Mouse (Mus musculus) forebrain, embryonic 16.5 days (tissue): ENCODE measurements around the gene Tldc1. TPM values are rescaled to one million over a fixed set of nuclear protein-coding genes. Genes with fewer than 3 reads are reported as not detected.

Experiments used
- ATAC-seq: fragments of 200-750 bp; cut with Nextera tagmentation; 2 replicates; pipeline ENCODE4 v1.8.0; 2017; ENCODE audit warnings: mild to moderate bottlenecking, moderate library complexity
- H3K27ac ChIP-seq: fragments of 300-500 bp; sonication (generic); 2 replicates; pipeline ENCODE4 v1.5.1; 2014; ENCODE audit warnings: low read length, control low read depth
- H3K27me3 ChIP-seq: fragments of 300-500 bp; sonication (generic); replicated peaks from 2 replicates; pipeline ENCODE4 v1.6.1; 2014; ENCODE audit warnings: low read length; ENCODE audit not compliant: control insufficient read depth, insufficient read depth
- H3K36me3 ChIP-seq: fragments of 300-500 bp; sonication (generic); 2 replicates; pipeline ENCODE4 v1.6.1; 2014; ENCODE audit not compliant: control insufficient read depth, insufficient read depth
- H3K4me1 ChIP-seq: fragments of 300-500 bp; sonication (generic); replicated peaks from 2 replicates; pipeline ENCODE4 v1.6.1; 2014; ENCODE audit warnings: low read length; ENCODE audit not compliant: control insufficient read depth, insufficient read depth
- H3K4me2 ChIP-seq: fragments of 300-500 bp; sonication (generic); 2 replicates; pipeline ENCODE4 v1.6.1; 2014; ENCODE audit warnings: mild to moderate bottlenecking, low read length, control low read depth
- H3K4me3 ChIP-seq: fragments of 300-500 bp; sonication (generic); replicated peaks from 2 replicates; pipeline ENCODE4 v1.5.1; 2014; ENCODE audit warnings: mild to moderate bottlenecking, low read length, control low read depth
- H3K9ac ChIP-seq: fragments of 300-500 bp; sonication (generic); replicated peaks from 2 replicates; pipeline ENCODE4 v1.6.1; 2014; ENCODE audit warnings: low read depth, low read length, control low read depth
- H3K9me3 ChIP-seq: fragments of 300-500 bp; sonication (generic); 2 replicates; pipeline ENCODE4 v1.6.1; 2016; ENCODE audit warnings: low read length; ENCODE audit not compliant: control insufficient read depth
- WGBS: fragments of 180-500 bp; shearing (Covaris S2); extraction: QIAGEN DNeasy Blood & Tissue Kit; methylation state at CpG from one replicate; pipeline ENCODE4 v1.1.7; 2014; 5-methylcytosine and 5-hydroxymethylcytosine counted together
- polyA plus RNA-seq: library from polyadenylated mRNA; unstranded; fragments of >200 nt; fragmentation: Nextera tagmentation; extraction: Ambion mirVana; gene quantifications from 2 replicates; pipeline ENCODE4 v1.2.1, GENCODE M21; 2015

The Tldc1 gene
- 15.3 and 16.1 TPM in 2 replicates for polyA plus RNA-seq

GRCm38 (mm10) chr8:119778263-119778662, at the start of gene Tldc1:
Gene Tldc1, minus strand, starts transcription at chr8:119778416.
- Histone ChIP-seq H3K9ac (peak within 1 kb of the TSS; percentile 83), H3K9me3 (no peaks in the 10 kb centered on the region), H3K27me3 (no peaks in the 10 kb centered on the region; the same call in 1 of the 2 replicates), H3K4me1 (peaks cover 14% of the 10 kb centered on the region), H3K27ac (peak within 1 kb of the TSS; percentile 72), H3K4me3 (peak within 1 kb of the TSS; percentile 65), H3K4me2 (peak within 1 kb of the TSS; percentile 85), H3K36me3 (no peaks in the 10 kb centered on the region)
- WGBS: 0% methylated on average over 18 of the region's 18 CpGs
- peak; percentile 97 for ATAC-seq

- WGBS: 29% methylated on average over 4 of the region's 4 CpGs
- H3K4me2 ChIP-seq: no peak overlapping the region
- H3K4me3 ChIP-seq: no peak overlapping the region
- no peak overlapping the region for H3K9ac ChIP-seq
- H3K4me1 ChIP-seq: peaks cover 46% of the 10 kb centered on the region
- no peaks in the 10 kb centered on the region for H3K36me3 ChIP-seq
- no peaks in the 10 kb centered on the region for H3K9me3 ChIP-seq
- ATAC-seq: no peak
- no peaks in the 10 kb centered on the region for H3K27me3 ChIP-seq
- H3K27ac ChIP-seq: no peak overlapping the region
These were observed 49.5 kb upstream of the Tldc1 start for GRCm38 (mm10) chr8:119827721-119828153.

GRCm38 (mm10) chr8:119826982-119827381, 48.8 kb upstream of the Tldc1 start:
- 90% methylated on average over 5 of the region's 5 CpGs for WGBS
- Histone ChIP-seq H3K27me3 (no peaks in the 10 kb centered on the region), H3K4me2 (no peak overlapping the region), H3K4me1 (peaks cover 38% of the 10 kb centered on the region), H3K4me3 (no peak overlapping the region), H3K9me3 (no peaks in the 10 kb centered on the region), H3K9ac (no peak overlapping the region), H3K27ac (no peak overlapping the region), H3K36me3 (peaks cover 3% of the 10 kb centered on the region; the same call in 1 of the 2 replicates)
- ATAC-seq: no peak

GRCm38 (mm10) chr8:119825950-119826730, 47.9 kb upstream of the Tldc1 start:
- no peak overlapping the region for H3K4me2 ChIP-seq
- no peak for ATAC-seq
- WGBS: 91% methylated on average over 19 of the region's 19 CpGs
- peaks cover 30% of the 10 kb centered on the region for H3K4me1 ChIP-seq
- H3K9me3 ChIP-seq: no peaks in the 10 kb centered on the region
- H3K27me3 ChIP-seq: no peaks in the 10 kb centered on the region
- H3K4me3 ChIP-seq: no peak overlapping the region
- H3K27ac ChIP-seq: no peak overlapping the region
- peaks cover 7% of the 10 kb centered on the region; the same call in 1 of the 2 replicates for H3K36me3 ChIP-seq
- H3K9ac ChIP-seq: no peak overlapping the region

- Histone ChIP-seq H3K27me3 (no peaks in the 10 kb centered on the region), H3K4me3 (no peak overlapping the region), H3K36me3 (peaks cover 7% of the 10 kb centered on the region; the same call in 1 of the 2 replicates), H3K9ac (no peak overlapping the region), H3K27ac (no peak overlapping the region), H3K9me3 (no peaks in the 10 kb centered on the region), H3K4me1 (peaks cover 17% of the 10 kb centered on the region), H3K4me2 (no peak overlapping the region)
- 81% methylated on average over 11 of the region's 11 CpGs for WGBS
- ATAC-seq: no peak
These were observed 46.6 kb upstream of the Tldc1 start for GRCm38 (mm10) chr8:119824809-119825273.

- Histone ChIP-seq H3K4me3 (no peak overlapping the region), H3K27me3 (no peaks in the 10 kb centered on the region), H3K4me2 (no peak overlapping the region), H3K4me1 (peaks cover 13% of the 10 kb centered on the region), H3K36me3 (peaks cover 7% of the 10 kb centered on the region; the same call in 1 of the 2 replicates), H3K9ac (no peak overlapping the region), H3K27ac (no peak overlapping the region), H3K9me3 (no peaks in the 10 kb centered on the region)
- ATAC-seq: peak; percentile 57; the same call in 1 of the 2 replicates
- 29% methylated on average over 4 of the region's 4 CpGs for WGBS
These were observed 45.9 kb upstream of the Tldc1 start for GRCm38 (mm10) chr8:119824100-119824499.

- no peak for ATAC-seq
- no peaks in the 10 kb centered on the region for H3K9me3 ChIP-seq
- H3K9ac ChIP-seq: no peak overlapping the region
- H3K4me1 ChIP-seq: peaks cover 13% of the 10 kb centered on the region
- 96% methylated on average over 9 of the region's 9 CpGs for whole genome bisulfite sequencing
- no peak overlapping the region for H3K27ac ChIP-seq
- no peak overlapping the region for H3K4me2 ChIP-seq
- H3K27me3 ChIP-seq: no peaks in the 10 kb centered on the region
- peaks cover 7% of the 10 kb centered on the region; the same call in 1 of the 2 replicates for H3K36me3 ChIP-seq
- no peak overlapping the region for H3K4me3 ChIP-seq
These were observed 45.1 kb upstream of the Tldc1 start for GRCm38 (mm10) chr8:119823278-119823677.

GRCm38 (mm10) chr8:119821691-119822090, 43.5 kb upstream of the Tldc1 start:
- no peak overlapping the region for H3K27ac ChIP-seq
- WGBS: 95% methylated on average over 6 of the region's 6 CpGs

GRCm38 (mm10) chr8:119819976-119820375, 41.8 kb upstream of the Tldc1 start:
- no peak overlapping the region for H3K27ac ChIP-seq
- 93% methylated on average over 8 of the region's 8 CpGs for WGBS
- no peaks in the 10 kb centered on the region for H3K27me3 ChIP-seq
- H3K4me2 ChIP-seq: no peak overlapping the region
- no peak overlapping the region for H3K9ac ChIP-seq
- no peaks in the 10 kb centered on the region for H3K9me3 ChIP-seq
- H3K4me1 ChIP-seq: peaks cover 8% of the 10 kb centered on the region
- no peak overlapping the region for H3K4me3 ChIP-seq
- H3K36me3 ChIP-seq: peaks cover 7% of the 10 kb centered on the region; the same call in 1 of the 2 replicates
- ATAC-seq: no peak

More at GRCm38 (mm10) chr8:119821691-119822090, 43.5 kb upstream of the Tldc1 start:
- H3K4me2 ChIP-seq: no peak overlapping the region
- no peaks in the 10 kb centered on the region for H3K9me3 ChIP-seq
- no peak for ATAC-seq
- H3K27me3 ChIP-seq: no peaks in the 10 kb centered on the region
- no peak overlapping the region for H3K4me3 ChIP-seq
- peaks cover 11% of the 10 kb centered on the region for H3K4me1 ChIP-seq
- no peak overlapping the region for H3K9ac ChIP-seq
- H3K36me3 ChIP-seq: peaks cover 7% of the 10 kb centered on the region; the same call in 1 of the 2 replicates
